Mouse (Mus musculus): ENCODE data around the gene Herc4. TPM values are rescaled to one million over a fixed set of nuclear protein-coding genes. Genes with fewer than 3 reads are reported as not detected.
"Not testable (repeated sequence)": the region's sequence is repeated elsewhere in the genome, so short reads cannot be mapped to it uniquely, and the experiment has no call there.

Gene Herc4
- total RNA-seq, 4 experiments from 2014 or later = 123 to 182 (median 151) TPM

DNA sequence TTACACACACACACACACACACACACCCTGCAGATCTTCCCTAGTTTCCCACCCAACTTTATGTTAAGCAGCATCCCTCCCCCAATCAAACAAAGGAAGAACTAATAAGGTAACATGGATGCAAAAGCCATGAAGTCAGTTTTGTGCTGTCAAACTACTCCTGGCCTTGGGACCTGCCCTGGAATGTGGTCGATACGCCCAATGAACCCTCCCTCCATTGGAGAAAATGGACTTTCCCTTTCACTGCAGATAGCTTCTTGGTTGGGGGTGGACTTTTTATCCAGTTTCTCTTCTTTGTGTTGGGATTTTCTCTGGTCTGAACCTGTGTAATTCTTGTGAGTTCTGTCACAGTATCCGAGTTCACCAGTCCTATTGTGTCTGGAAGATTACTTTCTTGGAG, 15.1 kb downstream of the Herc4 start:
- DNase-seq = no peak

DNA sequence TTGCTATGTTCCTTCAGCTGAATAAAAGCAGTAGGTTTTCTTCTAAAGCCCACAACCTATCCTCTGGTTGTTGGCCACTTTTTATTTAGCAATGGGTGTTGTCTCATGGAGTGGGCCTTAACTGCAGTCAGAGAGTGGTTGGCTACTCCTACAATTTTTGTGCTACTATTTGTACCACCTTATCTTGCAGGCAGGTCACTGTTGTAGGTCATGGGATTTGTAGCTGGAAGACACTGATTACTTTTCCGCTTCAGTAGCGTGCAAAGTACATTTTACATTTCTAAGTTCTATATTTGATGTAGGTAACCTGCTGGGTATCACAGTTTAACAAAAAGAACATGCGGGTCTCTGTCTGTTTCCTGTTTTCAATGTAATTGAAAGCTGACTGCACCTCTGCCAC, 15.7 kb downstream of the Herc4 start:
- DNase-seq = no peak

DNA sequence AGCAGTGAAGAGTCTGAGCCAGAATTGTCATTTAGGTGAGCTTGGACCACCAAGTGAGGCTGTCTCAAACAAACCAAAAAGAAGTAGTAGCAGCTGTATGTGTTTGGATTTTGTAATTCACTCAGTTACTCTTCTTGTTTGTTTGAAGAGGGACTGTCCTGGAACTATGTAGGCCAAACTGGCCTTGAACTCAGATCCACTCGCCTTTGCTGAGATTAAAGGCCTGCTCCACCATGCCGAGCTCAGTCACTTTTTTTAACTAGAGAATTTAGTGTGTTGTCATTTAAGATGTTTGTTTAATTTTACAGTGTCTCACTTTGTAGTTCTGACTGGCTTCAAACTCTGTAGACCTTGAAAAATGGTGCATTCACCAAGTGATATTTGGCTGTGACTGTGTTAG, 24.3 kb downstream of the Herc4 start:
- no peak for DNase-seq

DNA sequence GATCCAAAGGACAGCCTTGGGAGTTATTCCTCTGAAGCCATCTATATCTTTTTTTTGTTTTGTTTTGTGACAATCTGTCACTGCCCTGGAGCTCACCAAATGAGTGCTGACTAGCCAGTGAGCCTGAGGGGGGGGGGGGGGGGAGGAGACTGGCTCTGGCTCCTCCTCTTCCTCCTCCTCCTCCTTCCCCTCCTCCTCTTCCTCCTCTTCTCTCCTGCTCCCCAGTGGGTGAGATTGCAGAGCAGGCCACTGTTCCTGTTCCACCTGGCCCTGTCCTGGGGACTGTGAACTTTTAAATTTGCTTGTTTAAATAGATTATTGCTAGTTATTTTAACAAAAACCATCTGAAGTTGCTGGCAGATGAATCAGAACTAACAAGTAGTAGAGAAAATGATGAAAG, 28.8 kb downstream of the Herc4 start:
- no peak for DNase-seq

- DNase-seq = no peak
Measured at GRCm38 (mm10) chr10:63272868-63273267, 29.3 kb downstream of the Herc4 start.

GRCm38 (mm10) chr10:63277010-63277409, 33.4 kb downstream of the Herc4 start:
- DNase-seq = no peak

DNA sequence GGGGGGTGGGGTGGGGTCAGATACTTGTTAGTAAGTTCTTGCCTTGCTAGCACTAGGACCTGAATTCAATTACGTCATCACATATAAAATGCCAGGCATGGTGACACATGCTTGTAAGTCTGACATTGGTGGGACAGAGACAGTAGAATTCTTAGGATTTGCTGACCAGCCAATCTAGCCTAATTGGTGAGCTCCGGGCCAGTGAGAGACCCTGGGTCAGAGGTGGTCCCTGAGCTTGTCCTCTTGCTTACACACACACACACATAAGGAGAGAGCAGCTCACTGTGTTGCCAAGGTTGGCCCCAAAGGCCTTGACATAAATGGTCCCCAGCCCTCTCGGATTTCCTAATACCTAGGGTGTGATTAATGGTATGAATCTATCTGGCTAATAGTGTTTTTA, 36.2 kb downstream of the Herc4 start:
- DNase-seq = peak; percentile 38

DNA sequence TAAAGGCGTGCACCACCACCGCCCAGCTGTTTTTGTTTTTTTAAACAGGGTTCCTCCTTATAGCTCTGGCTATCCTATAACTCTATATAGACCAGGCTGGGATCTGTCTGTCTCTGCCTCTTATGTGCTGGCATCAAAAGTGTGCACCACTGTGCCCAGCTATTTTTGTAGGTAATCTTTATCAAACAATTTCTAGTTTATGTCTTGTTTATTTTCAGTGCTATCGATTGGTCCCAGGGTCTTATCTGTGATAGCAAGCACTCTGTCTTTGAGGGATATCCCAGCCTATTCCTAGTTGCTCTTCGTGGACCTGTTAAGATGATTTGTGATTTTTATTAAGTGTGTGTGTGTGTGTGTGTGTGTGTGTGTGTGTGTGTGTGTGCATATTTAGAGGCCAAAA, 38.8 kb downstream of the Herc4 start:
- no peak for DNase-seq

DNA sequence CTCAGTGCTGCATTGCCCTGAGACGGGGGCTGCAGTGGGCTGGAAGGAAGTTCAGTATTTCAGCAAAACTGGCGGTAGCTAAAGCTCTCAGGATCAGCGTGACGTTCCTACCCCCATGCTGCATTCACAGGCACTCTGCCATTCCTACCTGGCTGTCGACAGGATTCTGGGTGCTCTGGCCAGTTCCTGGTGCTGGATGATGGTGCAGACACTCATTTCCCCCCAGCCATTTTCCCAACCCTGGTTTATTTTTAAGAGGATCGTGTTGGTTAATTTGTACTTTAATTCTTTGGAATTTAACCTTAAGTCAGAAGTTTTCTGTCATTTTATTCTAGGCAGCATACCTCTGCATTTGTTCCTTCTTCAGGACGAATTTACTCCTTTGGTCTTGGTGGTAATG, 39.2 kb downstream of the Herc4 start:
- no peak for DNase-seq

DNA sequence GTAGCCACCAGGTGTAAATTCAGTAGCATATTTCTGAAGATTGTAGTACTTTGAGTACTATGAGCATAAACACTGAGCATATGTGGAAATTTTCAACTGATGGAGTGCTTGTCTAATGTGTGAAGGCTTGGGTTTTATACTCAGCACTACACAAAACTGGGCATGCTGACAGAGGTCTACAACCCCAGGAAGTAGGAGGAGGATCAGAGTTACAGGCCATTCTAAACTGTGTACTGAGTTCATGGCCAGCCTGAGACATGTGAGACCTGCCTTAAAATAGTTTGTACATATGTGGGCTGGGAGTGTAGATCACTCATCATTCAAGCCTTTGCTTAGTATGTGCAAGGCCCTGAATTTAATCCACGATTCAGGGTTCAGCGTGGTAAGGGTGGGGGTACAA, 58.7 kb downstream of the Herc4 start:
- no peak for DNase-seq

GRCm38 (mm10) chr10:63308582-63309366, 65.2 kb downstream of the Herc4 start:
- peak; percentile 73 for DNase-seq

DNA sequence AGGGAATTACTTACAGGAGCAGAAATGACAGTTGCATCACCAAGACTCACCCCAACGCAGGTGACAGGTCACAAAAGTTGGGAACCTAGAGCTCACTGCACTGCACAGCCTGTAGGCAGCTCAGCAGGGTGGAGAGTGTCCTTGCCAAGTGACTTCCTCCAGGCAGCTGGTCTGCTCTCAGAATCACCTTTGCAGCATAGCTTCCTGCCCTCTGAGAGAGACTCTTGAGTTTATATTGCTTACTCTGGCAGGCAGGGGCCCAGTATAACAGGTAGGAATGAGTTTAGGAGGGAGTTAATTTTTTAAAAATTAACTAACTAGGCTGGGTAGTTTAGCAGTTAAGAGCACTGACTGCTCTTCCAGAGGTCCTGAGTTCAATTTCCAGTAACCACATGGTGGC, 70.1 kb downstream of the Herc4 start:
- DNase-seq = no peak

- DNase-seq = no peak
Measured at GRCm38 (mm10) chr10:63327091-63327490, 83.5 kb downstream of the Herc4 start.

GRCm38 (mm10) chr10:63336901-63337300, 93.3 kb downstream of the Herc4 start:
- no peak for DNase-seq

- DNase-seq = no peak
Measured at GRCm38 (mm10) chr10:63337326-63337725, 93.7 kb downstream of the Herc4 start.

- DNase-seq = peak; percentile 31
Measured at GRCm38 (mm10) chr10:63337951-63338836, 94.6 kb downstream of the Herc4 start.

DNA sequence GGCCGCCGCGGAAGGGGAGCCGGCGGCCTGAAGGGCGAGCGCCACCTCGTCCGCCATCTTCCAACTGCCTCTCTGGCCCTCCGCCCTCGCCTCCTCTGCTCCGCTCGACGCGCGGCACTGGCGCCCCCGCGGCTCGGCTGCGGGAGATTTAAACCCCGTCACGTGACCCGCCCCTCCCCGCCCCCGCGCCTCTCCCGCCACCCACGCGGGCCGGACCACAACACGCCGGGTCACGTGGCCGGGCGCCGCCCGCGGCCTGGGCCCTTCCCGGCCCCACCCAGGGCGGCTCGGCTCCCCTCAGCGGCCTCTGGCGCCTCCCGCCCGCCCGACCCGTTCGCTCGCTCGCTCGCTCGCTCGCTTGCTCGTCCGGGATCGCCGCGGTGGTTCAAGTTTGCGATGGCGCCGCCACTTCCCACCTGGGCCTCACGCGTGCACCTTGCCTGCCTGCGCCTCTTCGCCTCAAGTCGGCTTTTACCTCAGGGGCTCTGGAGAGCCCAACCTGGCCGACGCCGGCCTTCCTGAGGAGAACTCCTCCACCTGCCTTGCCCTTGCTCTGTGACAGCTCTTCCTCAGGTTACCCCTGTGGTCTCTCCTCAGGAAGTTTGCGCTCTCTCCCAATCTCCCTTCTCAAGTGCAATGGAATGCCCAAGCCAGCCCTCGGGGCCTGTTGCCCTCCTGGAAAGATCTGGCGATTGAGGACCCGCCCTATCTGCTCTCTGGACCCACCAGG, 95.5 kb downstream of the Herc4 start:
- peak; percentile 83 for DNase-seq

- DNase-seq = no peak
Measured at GRCm38 (mm10) chr10:63341351-63341750, 97.7 kb downstream of the Herc4 start.

- DNase-seq = no peak
Measured at GRCm38 (mm10) chr10:63344751-63345150, 101.1 kb downstream of the Herc4 start.

- DNase-seq = no peak
Measured at GRCm38 (mm10) chr10:63348291-63348690, 104.7 kb downstream of the Herc4 start.

- DNase-seq = no peak
Measured at GRCm38 (mm10) chr10:63350666-63351065, 107.1 kb downstream of the Herc4 start.

DNA sequence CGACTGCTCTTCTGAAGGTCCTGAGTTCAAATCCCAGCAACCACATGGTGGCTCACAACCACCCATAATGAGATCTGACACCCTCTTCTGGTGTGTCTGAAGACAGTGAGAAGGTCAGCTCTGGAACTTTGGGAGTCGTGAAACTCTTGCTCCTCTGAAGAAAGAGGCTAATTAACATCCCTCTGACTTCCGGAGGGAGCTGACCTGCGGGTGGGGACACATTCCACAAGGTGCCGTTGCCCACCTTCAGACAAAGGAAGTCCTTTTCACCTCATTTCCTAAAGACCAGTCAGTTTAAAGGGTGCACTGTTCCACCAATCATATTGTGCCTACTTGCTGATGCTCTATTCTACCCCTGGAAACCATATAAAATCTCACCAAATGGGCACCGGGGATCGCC, 107.5 kb downstream of the Herc4 start:
- DNase-seq = not testable (repeated sequence)

- no peak for DNase-seq
Measured at GRCm38 (mm10) chr10:63352111-63352510, 108.5 kb downstream of the Herc4 start.

Data from adrenal gland, adult 8-10 months (tissue).